Mouse (Mus musculus) kidney, adult 2 months (tissue): Measurements from ENCODE around the gene Ip6k3. TPM values are rescaled to one million over a fixed set of nuclear protein-coding genes. Genes with fewer than 3 reads are reported as not detected.

Experiments
- DNase-seq: peaks from one replicate; pipeline ENCODE4 v3.0.0; 2021
- H3K27ac ChIP-seq: fragments of 200-500 bp; 2 replicates; pipeline ENCODE4 v1.5.1; 2012; ENCODE audit warnings: low read depth, low read length, control low read depth, inconsistent platforms; ENCODE audit not compliant: insufficient read depth
- H3K27me3 ChIP-seq: fragments of 200-500 bp; replicated peaks from 2 replicates; pipeline ENCODE4 v1.6.1; 2012; ENCODE audit warnings: mild to moderate bottlenecking, moderate library complexity, low read length, inconsistent platforms; ENCODE audit not compliant: control insufficient read depth, insufficient read depth
- H3K36me3 ChIP-seq: fragments of 200-500 bp; 2 replicates; pipeline ENCODE4 v1.6.1; 2012; ENCODE audit warnings: mild to moderate bottlenecking, moderate library complexity, low read length, inconsistent platforms; ENCODE audit not compliant: control insufficient read depth, insufficient read depth
- H3K4me1 ChIP-seq: fragments of 200-500 bp; 2 replicates; pipeline ENCODE4 v1.6.1; 2011; ENCODE audit warnings: low read length; ENCODE audit not compliant: control insufficient read depth, insufficient read depth
- H3K4me3 ChIP-seq: fragments of 200-500 bp; 2 replicates; pipeline ENCODE4 v1.5.1; 2011; ENCODE audit warnings: mild to moderate bottlenecking, low read depth, low read length, control low read depth; ENCODE audit not compliant: insufficient read depth
- CTCF ChIP-seq: fragments of 200-500 bp; conservative IDR thresholded peaks from 2 replicates; pipeline ENCODE4 v1.5.1; 2011; ENCODE audit warnings: low read depth, mild to moderate bottlenecking, control low read depth, low read length, moderate library complexity, mixed read lengths; ENCODE audit not compliant: insufficient read depth, insufficient read length
- POLR2A ChIP-seq: fragments of 200-500 bp; IDR thresholded peaks from one replicate; pipeline ENCODE4 v1.6.1; 2011; ENCODE audit warnings: low read depth, low read length, control low read depth
- WGBS: fragments of 180-500 bp; shearing (Covaris S2); methylation state at CpG from one replicate; pipeline ENCODE4 v1.1.7; 2018; 5-methylcytosine and 5-hydroxymethylcytosine counted together
- polyA plus RNA-seq: library from polyadenylated mRNA; depleted of rRNA; stranded (reverse); fragments of >200 nt; gene quantifications from 2 replicates; pipeline ENCODE4 v1.2.3, GENCODE M21; 2012

Ip6k3 gene
- polyA plus RNA-seq, 1 experiment: 1.1 TPM

DNA sequence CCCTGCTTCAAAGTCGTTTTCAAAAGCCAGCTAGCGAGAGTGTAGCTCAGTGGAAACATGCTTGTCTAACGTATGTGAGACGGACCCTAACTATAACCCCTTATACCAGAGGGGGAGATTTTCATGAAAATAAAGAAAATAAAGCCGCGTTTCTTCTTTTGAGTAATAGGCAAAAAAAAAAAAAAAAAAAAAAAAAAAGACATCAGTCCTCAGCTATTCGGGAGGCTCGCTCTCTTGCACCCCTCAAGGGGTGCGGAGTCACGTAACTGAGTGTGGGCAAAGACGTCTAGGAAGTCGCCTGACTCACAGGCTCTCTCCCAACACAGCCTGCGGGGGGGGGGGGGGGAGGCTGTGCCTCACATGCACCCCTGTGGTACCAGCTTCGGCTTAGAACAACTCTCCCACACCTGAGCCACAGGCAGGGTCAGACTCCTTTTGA is 35.3 kb upstream of the Ip6k3 start:
- H3K36me3 ChIP-seq: no peaks in the 10 kb centered on the region
- H3K4me3 ChIP-seq: peak overlapping the region; percentile 85
- no peaks in the 10 kb centered on the region for H3K27me3 ChIP-seq
- TF ChIP-seq POLR2A (no peak), CTCF (no peak)
- 47% methylated on average over 14 of the region's 14 CpGs for whole genome bisulfite sequencing
- H3K27ac ChIP-seq: no peak overlapping the region
- H3K4me1 ChIP-seq: peaks cover 10% of the 10 kb centered on the region; the same call in 1 of the 2 replicates
- no peak for DNase-seq

- peaks cover 10% of the 10 kb centered on the region; the same call in 1 of the 2 replicates for H3K4me1 ChIP-seq
- H3K27ac ChIP-seq: no peak overlapping the region
- DNase-seq: no peak
- no peak overlapping the region for H3K4me3 ChIP-seq
- no peaks in the 10 kb centered on the region for H3K36me3 ChIP-seq
- 81% methylated on average over 2 of the region's 2 CpGs for WGBS
- peak; percentile 30; the same call in 1 of the 2 replicates for TF ChIP-seq CTCF
- TF ChIP-seq POLR2A: no peak
- H3K27me3 ChIP-seq: no peaks in the 10 kb centered on the region
Measured at GRCm38 (mm10) chr17:27201981-27202380, 34.4 kb upstream of the Ip6k3 start.

DNA sequence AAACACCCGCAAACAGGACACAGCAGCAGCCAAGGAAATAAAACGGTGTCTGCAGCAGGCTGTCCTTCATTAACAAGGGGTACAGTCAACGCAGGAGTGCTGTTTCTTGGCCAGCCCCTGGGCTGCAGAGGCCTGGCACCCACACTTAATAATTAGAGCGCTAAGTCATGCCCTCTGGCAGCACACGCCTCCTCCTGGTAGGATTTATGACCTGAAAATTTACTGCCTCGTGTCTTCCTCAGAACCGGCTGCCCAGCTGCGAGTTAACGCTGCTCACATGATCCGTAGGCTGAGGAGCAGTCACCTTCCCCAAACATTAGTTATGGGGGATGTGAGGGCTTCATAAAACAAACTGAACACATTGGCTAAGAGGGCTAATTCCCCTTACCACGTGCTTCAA is 33.2 kb upstream of the Ip6k3 start:
- no peak; the same call in 1 of the 2 replicates for TF ChIP-seq CTCF
- TF ChIP-seq POLR2A: no peak
- WGBS: 18% methylated on average over 11 of the region's 11 CpGs
- Histone ChIP-seq H3K4me3 (no peak overlapping the region), H3K27ac (no peak overlapping the region), H3K27me3 (no peaks in the 10 kb centered on the region), H3K4me1 (peaks cover 10% of the 10 kb centered on the region; the same call in 1 of the 2 replicates), H3K36me3 (no peaks in the 10 kb centered on the region)
- DNase-seq: peak; percentile 59

DNA sequence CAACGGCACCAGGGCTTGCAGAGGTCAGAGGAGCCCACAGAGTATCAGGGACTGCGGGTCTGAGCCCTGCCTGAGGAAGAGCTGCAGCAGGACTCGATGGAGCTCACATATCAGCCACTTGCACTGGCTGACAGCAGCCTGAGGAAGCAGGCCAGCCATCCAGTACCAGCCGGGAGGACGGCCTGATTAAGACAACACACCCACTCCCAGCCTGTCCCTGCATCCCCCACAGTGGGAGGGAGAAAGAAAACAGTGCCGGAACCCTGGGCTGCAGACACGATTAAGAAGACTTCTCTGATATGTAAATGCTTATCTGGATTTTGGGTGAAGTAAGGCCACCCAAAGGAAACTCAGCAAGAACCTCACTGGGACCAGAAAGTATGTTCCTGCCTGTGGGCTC is 32.3 kb upstream of the Ip6k3 start:
- 63% methylated on average over 7 of the region's 7 CpGs for whole genome bisulfite sequencing
- H3K36me3 ChIP-seq: no peaks in the 10 kb centered on the region; the same call in 1 of the 2 replicates

GRCm38 (mm10) chr17:27199205-27199604 is 31.6 kb upstream of the Ip6k3 start:
- TF ChIP-seq POLR2A: no peak
- no peak for TF ChIP-seq CTCF
- DNase-seq: no peak
- H3K36me3 ChIP-seq: no peaks in the 10 kb centered on the region; the same call in 1 of the 2 replicates
- peaks cover 8% of the 10 kb centered on the region; the same call in 1 of the 2 replicates for H3K4me1 ChIP-seq
- 96% methylated on average over 9 of the region's 9 CpGs for WGBS
- no peaks in the 10 kb centered on the region for H3K27me3 ChIP-seq
- no peak overlapping the region for H3K27ac ChIP-seq
- no peak overlapping the region for H3K4me3 ChIP-seq

More for the DNA sequence above, 32.3 kb upstream of the Ip6k3 start:
- Histone ChIP-seq H3K27me3 (no peaks in the 10 kb centered on the region), H3K4me3 (no peak overlapping the region), H3K27ac (no peak overlapping the region), H3K4me1 (peaks cover 10% of the 10 kb centered on the region; the same call in 1 of the 2 replicates)
- no peak for DNase-seq
- no peak for TF ChIP-seq POLR2A
- no peak for TF ChIP-seq CTCF

GRCm38 (mm10) chr17:27196206-27196605 is 28.6 kb upstream of the Ip6k3 start:
- Histone ChIP-seq H3K4me3 (no peak overlapping the region), H3K27ac (no peak overlapping the region), H3K4me1 (peaks cover 8% of the 10 kb centered on the region; the same call in 1 of the 2 replicates), H3K36me3 (no peaks in the 10 kb centered on the region; the same call in 1 of the 2 replicates), H3K27me3 (no peaks in the 10 kb centered on the region)
- DNase-seq: no peak
- WGBS: 57% methylated on average over 9 of the region's 9 CpGs
- TF ChIP-seq CTCF: no peak
- TF ChIP-seq POLR2A: no peak

DNA sequence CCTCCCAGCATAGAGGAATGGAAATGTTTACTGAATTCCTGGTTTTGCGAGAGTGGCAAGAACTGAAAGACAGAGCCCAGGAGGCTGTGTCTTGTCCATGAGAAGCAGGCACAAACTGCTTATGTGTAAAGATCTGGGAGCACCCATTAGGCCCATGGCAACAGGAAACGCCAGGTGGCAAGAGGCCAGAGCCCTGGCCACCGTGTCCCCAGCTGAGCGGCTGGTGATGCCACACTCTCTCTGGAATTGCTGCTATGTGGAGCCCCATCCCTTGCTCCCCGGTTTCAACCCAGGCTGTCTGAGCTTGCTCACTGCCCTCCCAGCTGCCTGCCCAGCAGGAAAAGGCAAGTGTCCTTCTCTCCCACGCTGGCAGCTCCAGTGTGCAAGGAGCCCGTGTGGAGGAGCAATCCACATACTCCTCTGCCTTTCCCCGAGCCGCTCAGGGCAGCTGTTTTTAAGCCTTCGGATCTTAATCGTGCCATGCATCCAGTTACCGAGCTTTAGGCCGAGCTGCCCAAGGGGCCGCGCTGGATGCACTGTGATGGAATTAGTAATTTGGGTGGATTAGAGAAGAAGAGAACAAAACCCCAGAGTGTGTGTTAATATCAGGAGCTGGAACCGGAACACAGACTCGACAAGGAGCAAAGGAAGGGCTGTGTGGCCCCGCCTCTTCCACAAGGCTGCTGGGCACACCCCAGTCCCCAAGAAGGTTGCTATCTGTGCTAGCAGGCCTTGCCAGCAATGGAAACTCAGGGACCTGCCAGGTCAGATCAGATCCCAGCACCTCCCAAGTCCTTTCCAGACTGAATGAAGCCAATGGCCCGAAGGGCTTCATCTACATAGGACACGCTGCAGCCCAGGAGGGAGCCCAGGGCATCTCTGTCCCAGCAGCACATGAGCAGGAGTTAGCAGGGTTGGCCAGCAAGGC is 26.9 kb upstream of the Ip6k3 start:
- Histone ChIP-seq H3K4me1 (peaks cover 4% of the 10 kb centered on the region; the same call in 1 of the 2 replicates), H3K36me3 (no peaks in the 10 kb centered on the region; the same call in 1 of the 2 replicates), H3K4me3 (no peak overlapping the region), H3K27me3 (no peaks in the 10 kb centered on the region), H3K27ac (no peak overlapping the region)
- no peak for DNase-seq
- 76% methylated on average over 20 of the region's 20 CpGs for WGBS
- TF ChIP-seq POLR2A (no peak), CTCF (no peak)
